Mouse (Mus musculus) thymus, adult 2 months (tissue): ENCODE results near the gene Lsamp. TPM values are rescaled to one million over a fixed set of nuclear protein-coding genes. Genes with fewer than 3 reads are reported as not detected.

Experiments used
- DNase-seq: peaks from one replicate; pipeline ENCODE4 v3.0.0; 2021
- H3K27ac ChIP-seq: fragments of 200-500 bp; 2 replicates; pipeline ENCODE4 v1.5.1; 2012; ENCODE audit warnings: low read length, control low read depth; ENCODE audit not compliant: control insufficient read depth, insufficient read depth
- H3K27me3 ChIP-seq: fragments of 200-500 bp; 2 replicates; pipeline ENCODE4 v1.6.1; 2012; ENCODE audit warnings: mild to moderate bottlenecking, low read length, moderate library complexity, mixed read lengths; ENCODE audit not compliant: control insufficient read depth, insufficient read depth
- H3K36me3 ChIP-seq: fragments of 200-500 bp; 2 replicates; pipeline ENCODE4 v1.6.1; 2012; ENCODE audit warnings: mild to moderate bottlenecking, low read length, moderate library complexity; ENCODE audit not compliant: control insufficient read depth, insufficient read depth
- H3K4me1 ChIP-seq: fragments of 200-500 bp; replicated peaks from 2 replicates; pipeline ENCODE4 v1.6.1; 2012; ENCODE audit warnings: low read length; ENCODE audit not compliant: control insufficient read depth, insufficient read depth
- H3K4me3 ChIP-seq: fragments of 200-500 bp; 2 replicates; pipeline ENCODE4 v1.5.1; 2012; ENCODE audit warnings: mild to moderate bottlenecking, low read length, control low read depth, moderate library complexity; ENCODE audit not compliant: control insufficient read depth, insufficient read depth
- CTCF ChIP-seq: fragments of 200-500 bp; IDR thresholded peaks from 2 replicates; pipeline ENCODE4 v1.5.1; 2012; ENCODE audit warnings: mild to moderate bottlenecking, control low read depth, low read length, moderate library complexity, borderline replicate concordance; ENCODE audit not compliant: control insufficient read depth, poor library complexity, insufficient read depth; ENCODE audit errors: extremely low read depth
- POLR2A ChIP-seq: fragments of 200-500 bp; IDR thresholded peaks from 2 replicates; pipeline ENCODE4 v1.6.1; 2012; ENCODE audit warnings: mild to moderate bottlenecking, low read length, control low read depth, moderate library complexity; ENCODE audit not compliant: control insufficient read depth, poor library complexity, insufficient read depth; ENCODE audit errors: extremely low read depth
- WGBS: fragments of 180-500 bp; shearing (Covaris S2); methylation state at CpG from one replicate; pipeline ENCODE4 v1.1.7; 2018; 5-methylcytosine and 5-hydroxymethylcytosine counted together
- polyA plus RNA-seq: library from polyadenylated mRNA; depleted of rRNA; stranded (reverse); fragments of >200 nt; gene quantifications from 2 replicates; pipeline ENCODE4 v1.2.3, GENCODE M21; 2012

Lsamp gene
- polyA plus RNA-seq, 1 experiment, result 0.36 TPM

GRCm38 (mm10) chr16:40233066-40233465 lies 248.9 kb downstream of the Lsamp start:
- TF ChIP-seq CTCF (no peak), POLR2A (no peak)
- 78% methylated on average over 2 of the region's 2 CpGs for WGBS
- no peak for DNase-seq
- Histone ChIP-seq H3K27ac (no peak overlapping the region), H3K27me3 (no peaks in the 10 kb centered on the region), H3K4me3 (no peak overlapping the region), H3K36me3 (no peaks in the 10 kb centered on the region), H3K4me1 (no peaks in the 10 kb centered on the region)

GRCm38 (mm10) chr16:40234151-40234895 lies 250.2 kb downstream of the Lsamp start:
- no peaks in the 10 kb centered on the region for H3K36me3 ChIP-seq
- WGBS, result 89% methylated on average over 13 of the region's 13 CpGs
- no peaks in the 10 kb centered on the region for H3K4me1 ChIP-seq
- no peak for DNase-seq
- TF ChIP-seq POLR2A (no peak), CTCF (no peak)
- no peak overlapping the region for H3K27ac ChIP-seq
- H3K4me3 ChIP-seq, result no peak overlapping the region
- H3K27me3 ChIP-seq, result no peaks in the 10 kb centered on the region

GRCm38 (mm10) chr16:40271859-40272258 lies 287.7 kb downstream of the Lsamp start:
- DNase-seq, result no peak
- TF ChIP-seq CTCF, result no peak
- no peak for TF ChIP-seq POLR2A
- WGBS, result 80% methylated on average over 3 of the region's 3 CpGs
- H3K4me1 ChIP-seq, result no peaks in the 10 kb centered on the region
- H3K27me3 ChIP-seq, result no peaks in the 10 kb centered on the region
- H3K4me3 ChIP-seq, result no peak overlapping the region
- no peaks in the 10 kb centered on the region for H3K36me3 ChIP-seq
- no peak overlapping the region for H3K27ac ChIP-seq

GRCm38 (mm10) chr16:40290132-40290531 lies 306.0 kb downstream of the Lsamp start:
- TF ChIP-seq POLR2A (no peak), CTCF (no peak)
- Histone ChIP-seq H3K27ac (no peak overlapping the region), H3K27me3 (no peaks in the 10 kb centered on the region), H3K4me1 (no peaks in the 10 kb centered on the region), H3K36me3 (no peaks in the 10 kb centered on the region), H3K4me3 (no peak overlapping the region)
- 16% methylated on average over 4 of the region's 4 CpGs for WGBS
- no peak for DNase-seq

GRCm38 (mm10) chr16:40294296-40294882 lies 310.2 kb downstream of the Lsamp start:
- Histone ChIP-seq H3K4me3 (no peak overlapping the region), H3K4me1 (no peaks in the 10 kb centered on the region), H3K27me3 (no peaks in the 10 kb centered on the region), H3K36me3 (no peaks in the 10 kb centered on the region), H3K27ac (no peak overlapping the region)
- 96% methylated on average over 4 of the region's 4 CpGs for WGBS
- TF ChIP-seq POLR2A (no peak), CTCF (no peak)
- no peak for DNase-seq

- Histone ChIP-seq H3K36me3 (no peaks in the 10 kb centered on the region), H3K4me3 (no peak overlapping the region), H3K27ac (no peak overlapping the region), H3K4me1 (no peaks in the 10 kb centered on the region), H3K27me3 (no peaks in the 10 kb centered on the region)
- TF ChIP-seq POLR2A, result no peak
- TF ChIP-seq CTCF, result no peak
- DNase-seq, result no peak
- 89% methylated on average over 7 of the region's 7 CpGs for WGBS
These were observed 311.1 kb downstream of the Lsamp start for GRCm38 (mm10) chr16:40295240-40295639.

- DNase-seq, result no peak
- Histone ChIP-seq H3K4me1 (no peaks in the 10 kb centered on the region), H3K27ac (no peak overlapping the region), H3K4me3 (no peak overlapping the region), H3K27me3 (no peaks in the 10 kb centered on the region), H3K36me3 (no peaks in the 10 kb centered on the region)
- 76% methylated on average over 2 of the region's 2 CpGs for WGBS
- TF ChIP-seq CTCF (no peak), POLR2A (no peak)
These were observed 323.5 kb downstream of the Lsamp start for GRCm38 (mm10) chr16:40307666-40308065.
